Mouse (Mus musculus): ENCODE results near the gene Pgd. TPM values are rescaled to one million over a fixed set of nuclear protein-coding genes. Genes with fewer than 3 reads are reported as not detected.

The Pgd gene
- polyA plus RNA-seq, 1 experiment from 2014 or later = 78.2 TPM

DNA sequence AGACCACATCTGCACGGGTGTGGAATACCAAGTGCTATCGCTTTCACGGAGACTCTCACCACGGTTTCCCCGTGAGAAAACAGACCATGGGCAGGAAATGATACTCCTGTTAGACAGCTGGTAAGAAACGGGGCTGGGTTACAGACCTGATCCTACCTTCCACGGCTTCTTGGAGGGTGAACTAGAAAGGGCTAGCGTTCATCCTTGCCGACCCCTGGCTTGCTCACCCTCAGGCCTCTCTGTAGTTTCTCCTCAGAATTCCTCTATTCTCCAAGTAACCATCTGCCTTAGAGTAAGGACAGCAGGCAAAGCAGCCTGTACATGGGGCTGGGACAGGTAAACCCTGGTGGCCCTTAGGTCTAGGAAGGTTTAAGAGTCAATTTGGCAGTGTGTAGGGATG, 17.4 kb downstream of the Pgd start:
- no peak overlapping the region for H3K27ac ChIP-seq (ENCODE audit: low read length)

DNA sequence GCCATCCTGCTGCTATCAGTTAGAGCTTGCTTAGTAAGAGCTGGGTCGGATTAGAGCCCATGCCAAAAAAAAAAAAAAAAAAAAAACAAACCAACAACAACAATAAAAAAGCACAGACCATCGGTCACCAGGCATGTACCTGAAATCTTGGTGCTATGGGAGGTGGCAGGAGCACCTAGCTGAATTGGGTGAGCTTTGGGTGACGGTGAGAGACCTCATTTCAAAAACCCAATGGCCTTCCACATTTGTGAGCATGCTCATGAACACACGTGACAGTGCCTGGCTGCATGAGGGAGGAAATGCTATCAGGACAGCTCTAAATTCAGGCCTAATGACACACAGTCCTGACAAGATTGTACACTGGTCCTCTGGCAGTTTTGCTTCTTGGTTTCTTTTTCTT, 18.5 kb downstream of the Pgd start:
- Histone ChIP-seq H3K27me3 (ENCODE audit: control insufficient read depth, insufficient read depth, low read length) (no peaks in the 10 kb centered on the region), H3K4me3 (ENCODE audit: low read length) (no peak overlapping the region), H3K36me3 (ENCODE audit: control insufficient read depth, insufficient read depth) (peaks cover 22% of the 10 kb centered on the region), H3K4me2 (ENCODE audit: low read depth, low read length) (no peak overlapping the region), H3K27ac (ENCODE audit: low read length) (no peak overlapping the region), H3K4me1 (ENCODE audit: control insufficient read depth, insufficient read depth, low read length) (no peaks in the 10 kb centered on the region), H3K9me3 (replicated peaks; ENCODE audit: control insufficient read depth, low read length) (no peaks in the 10 kb centered on the region), H3K9ac (ENCODE audit: low read length) (no peak overlapping the region)
- no peak for ATAC-seq (replicated peaks; ENCODE audit: extremely low read depth, insufficient read depth, low FRiP score)
- WGBS = 66% methylated on average over 4 of the region's 4 CpGs

More for the DNA sequence above, 17.4 kb downstream of the Pgd start:
- no peak overlapping the region for H3K4me2 ChIP-seq (ENCODE audit: low read depth, low read length)
- no peak overlapping the region for H3K9ac ChIP-seq (ENCODE audit: low read length)
- no peak for ATAC-seq (replicated peaks; ENCODE audit: extremely low read depth, insufficient read depth, low FRiP score)
- no peak overlapping the region for H3K4me3 ChIP-seq (ENCODE audit: low read length)
- H3K4me1 ChIP-seq (ENCODE audit: control insufficient read depth, insufficient read depth, low read length) = no peaks in the 10 kb centered on the region
- no peaks in the 10 kb centered on the region for H3K27me3 ChIP-seq (ENCODE audit: control insufficient read depth, insufficient read depth, low read length)
- H3K36me3 ChIP-seq (ENCODE audit: control insufficient read depth, insufficient read depth) = peaks cover 32% of the 10 kb centered on the region
- H3K9me3 ChIP-seq (replicated peaks; ENCODE audit: control insufficient read depth, low read length) = no peaks in the 10 kb centered on the region
- 84% methylated on average over 9 of the region's 9 CpGs for WGBS

DNA sequence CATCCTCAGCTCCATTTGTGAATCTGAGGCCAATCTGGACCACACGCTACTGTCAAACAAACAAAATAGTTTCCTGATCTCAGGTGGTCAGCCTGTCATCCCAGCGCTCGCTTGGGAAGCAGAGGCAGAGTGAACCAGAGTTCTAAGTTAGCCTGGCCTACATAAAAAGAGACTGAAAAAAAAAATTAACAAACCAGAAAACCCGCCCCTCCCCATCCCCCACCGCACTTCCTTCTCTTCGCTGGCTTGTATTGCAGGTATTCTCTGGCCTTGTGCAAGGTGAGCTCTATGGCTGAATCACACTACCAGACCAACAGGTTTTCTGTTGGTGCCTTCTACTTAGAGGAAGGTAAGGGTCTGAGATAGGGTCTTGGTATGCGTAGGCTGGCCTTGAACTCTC, 19.0 kb downstream of the Pgd start:
- 79% methylated on average over 7 of the region's 7 CpGs for WGBS
- Histone ChIP-seq H3K4me1 (ENCODE audit: control insufficient read depth, insufficient read depth, low read length) (no peaks in the 10 kb centered on the region), H3K9me3 (replicated peaks; ENCODE audit: control insufficient read depth, low read length) (no peaks in the 10 kb centered on the region), H3K4me3 (ENCODE audit: low read length) (no peak overlapping the region), H3K27me3 (ENCODE audit: control insufficient read depth, insufficient read depth, low read length) (no peaks in the 10 kb centered on the region), H3K9ac (ENCODE audit: low read length) (no peak overlapping the region), H3K36me3 (ENCODE audit: control insufficient read depth, insufficient read depth) (peaks cover 17% of the 10 kb centered on the region), H3K27ac (ENCODE audit: low read length) (no peak overlapping the region), H3K4me2 (ENCODE audit: low read depth, low read length) (no peak overlapping the region)
- no peak for ATAC-seq (replicated peaks; ENCODE audit: extremely low read depth, insufficient read depth, low FRiP score)

DNA sequence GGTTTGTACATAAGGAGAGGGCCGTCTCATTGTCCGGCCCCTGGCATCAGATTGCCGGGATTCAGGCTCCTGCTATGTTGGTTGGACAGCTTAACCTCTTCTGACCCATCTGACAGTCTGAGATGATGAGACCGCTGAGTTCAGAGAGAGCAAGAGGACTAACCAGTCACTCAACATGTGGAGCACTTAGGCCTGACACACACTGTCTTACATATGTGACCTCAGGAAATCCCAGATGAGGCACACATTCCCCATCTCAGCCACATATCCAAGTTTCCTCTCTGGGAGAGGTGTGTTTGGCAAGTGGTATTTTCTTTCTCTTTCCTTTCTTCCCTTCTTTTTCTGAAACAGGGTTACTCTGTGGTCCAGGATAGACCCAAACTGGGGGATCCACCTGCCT, 21.4 kb downstream of the Pgd start:
- Histone ChIP-seq H3K27ac (ENCODE audit: low read length) (no peak overlapping the region), H3K9ac (ENCODE audit: low read length) (no peak overlapping the region), H3K4me2 (ENCODE audit: low read depth, low read length) (no peak overlapping the region), H3K9me3 (replicated peaks; ENCODE audit: control insufficient read depth, low read length) (no peaks in the 10 kb centered on the region), H3K36me3 (ENCODE audit: control insufficient read depth, insufficient read depth) (no peaks in the 10 kb centered on the region), H3K4me1 (ENCODE audit: control insufficient read depth, insufficient read depth, low read length) (no peaks in the 10 kb centered on the region), H3K4me3 (ENCODE audit: low read length) (no peak overlapping the region), H3K27me3 (ENCODE audit: control insufficient read depth, insufficient read depth, low read length) (no peaks in the 10 kb centered on the region)
- ATAC-seq (replicated peaks; ENCODE audit: extremely low read depth, insufficient read depth, low FRiP score) = no peak; the same call in 1 of the 2 replicates
- WGBS = 77% methylated on average over 4 of the region's 4 CpGs

DNA sequence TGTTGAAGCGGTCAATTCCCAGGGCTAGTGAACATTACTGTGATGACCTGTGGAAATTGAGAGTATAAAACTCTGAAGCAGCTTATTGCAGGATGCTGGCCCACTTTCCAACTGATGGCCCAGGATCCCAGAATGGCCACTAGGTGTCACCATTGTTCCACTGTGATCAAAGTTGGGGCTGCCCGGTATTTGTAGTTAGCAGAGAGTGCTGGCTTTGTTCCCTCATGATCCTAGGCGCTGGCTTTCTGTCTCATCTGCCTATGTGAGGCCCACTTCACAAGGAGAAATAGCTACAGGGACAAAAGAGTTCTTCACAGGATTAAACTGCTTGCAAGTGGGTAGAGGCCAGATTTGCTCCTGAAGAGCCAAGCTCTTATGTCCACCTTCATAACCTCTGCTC, 22.1 kb downstream of the Pgd start:
- no peak overlapping the region for H3K9ac ChIP-seq (ENCODE audit: low read length)
- 2% methylated on average over 3 of the region's 3 CpGs for WGBS

DNA sequence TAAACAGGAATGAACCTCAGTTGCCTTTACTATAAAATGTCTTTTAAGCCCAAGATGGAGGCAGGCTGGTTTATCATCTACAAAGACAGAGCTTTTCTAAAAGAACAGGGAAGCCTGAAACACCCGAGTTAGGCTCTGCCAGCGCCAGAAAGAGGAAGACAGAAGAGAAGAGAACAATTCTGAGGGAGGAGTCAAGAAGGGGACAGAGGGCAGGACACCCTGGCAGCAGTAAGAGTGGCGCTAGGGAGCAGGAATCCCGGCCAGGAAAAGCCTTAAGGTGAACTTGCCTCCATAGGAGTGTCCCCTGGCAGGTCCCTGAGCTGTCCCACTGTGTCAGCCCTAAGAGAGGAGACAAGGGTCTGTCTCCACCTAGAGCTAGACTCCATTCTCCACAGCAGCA, 23.0 kb downstream of the Pgd start:
- H3K4me3 ChIP-seq (ENCODE audit: low read length) = no peak overlapping the region
- no peak overlapping the region for H3K27ac ChIP-seq (ENCODE audit: low read length)
- H3K27me3 ChIP-seq (ENCODE audit: control insufficient read depth, insufficient read depth, low read length) = no peaks in the 10 kb centered on the region
- no peak for ATAC-seq (replicated peaks; ENCODE audit: extremely low read depth, insufficient read depth, low FRiP score)
- 24% methylated on average over 4 of the region's 4 CpGs for whole genome bisulfite sequencing
- H3K4me2 ChIP-seq (ENCODE audit: low read depth, low read length) = no peak overlapping the region
- no peak overlapping the region for H3K9ac ChIP-seq (ENCODE audit: low read length)
- no peaks in the 10 kb centered on the region for H3K4me1 ChIP-seq (ENCODE audit: control insufficient read depth, insufficient read depth, low read length)
- H3K36me3 ChIP-seq (ENCODE audit: control insufficient read depth, insufficient read depth) = no peaks in the 10 kb centered on the region
- H3K9me3 ChIP-seq (replicated peaks; ENCODE audit: control insufficient read depth, low read length) = no peaks in the 10 kb centered on the region

More for the DNA sequence above, 22.1 kb downstream of the Pgd start:
- ATAC-seq (replicated peaks; ENCODE audit: extremely low read depth, insufficient read depth, low FRiP score) = peak; percentile 72
- Histone ChIP-seq H3K4me3 (ENCODE audit: low read length) (no peak overlapping the region), H3K36me3 (ENCODE audit: control insufficient read depth, insufficient read depth) (no peaks in the 10 kb centered on the region), H3K9me3 (replicated peaks; ENCODE audit: control insufficient read depth, low read length) (no peaks in the 10 kb centered on the region), H3K4me2 (ENCODE audit: low read depth, low read length) (no peak overlapping the region), H3K27me3 (ENCODE audit: control insufficient read depth, insufficient read depth, low read length) (no peaks in the 10 kb centered on the region), H3K4me1 (ENCODE audit: control insufficient read depth, insufficient read depth, low read length) (no peaks in the 10 kb centered on the region), H3K27ac (ENCODE audit: low read length) (no peak overlapping the region)

DNA sequence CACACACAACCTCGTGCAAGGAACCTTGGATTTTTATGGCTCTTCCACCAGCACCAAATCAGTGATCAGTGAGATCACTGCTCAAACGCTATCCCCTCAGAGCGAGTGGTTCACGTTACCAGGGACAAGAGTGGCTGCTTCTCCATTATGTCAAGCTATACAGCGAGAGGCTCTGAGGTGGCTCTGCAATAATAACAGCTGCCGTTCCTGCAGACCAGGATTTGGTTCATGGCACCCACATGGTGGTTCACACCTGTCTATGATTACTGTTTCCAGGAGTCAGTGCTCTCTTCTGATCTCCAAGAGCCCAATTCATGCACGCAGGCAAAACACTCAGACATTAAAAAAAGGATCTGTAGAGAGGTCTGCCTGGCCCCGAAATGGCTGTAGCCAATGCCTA, 28.1 kb downstream of the Pgd start:
- Histone ChIP-seq H3K27me3 (ENCODE audit: control insufficient read depth, insufficient read depth, low read length) (no peaks in the 10 kb centered on the region), H3K4me1 (ENCODE audit: control insufficient read depth, insufficient read depth, low read length) (0 out of 2 replicates have a peak, but pooled peaks cover 2% of the 10 kb centered on the region), H3K4me2 (ENCODE audit: low read depth, low read length) (no peak overlapping the region), H3K9ac (ENCODE audit: low read length) (no peak overlapping the region), H3K4me3 (ENCODE audit: low read length) (no peak overlapping the region), H3K36me3 (ENCODE audit: control insufficient read depth, insufficient read depth) (no peaks in the 10 kb centered on the region), H3K9me3 (replicated peaks; ENCODE audit: control insufficient read depth, low read length) (no peaks in the 10 kb centered on the region), H3K27ac (ENCODE audit: low read length) (no peak overlapping the region)
- no peak for ATAC-seq (replicated peaks; ENCODE audit: extremely low read depth, insufficient read depth, low FRiP score)
- 79% methylated on average over 8 of the region's 8 CpGs for WGBS

DNA sequence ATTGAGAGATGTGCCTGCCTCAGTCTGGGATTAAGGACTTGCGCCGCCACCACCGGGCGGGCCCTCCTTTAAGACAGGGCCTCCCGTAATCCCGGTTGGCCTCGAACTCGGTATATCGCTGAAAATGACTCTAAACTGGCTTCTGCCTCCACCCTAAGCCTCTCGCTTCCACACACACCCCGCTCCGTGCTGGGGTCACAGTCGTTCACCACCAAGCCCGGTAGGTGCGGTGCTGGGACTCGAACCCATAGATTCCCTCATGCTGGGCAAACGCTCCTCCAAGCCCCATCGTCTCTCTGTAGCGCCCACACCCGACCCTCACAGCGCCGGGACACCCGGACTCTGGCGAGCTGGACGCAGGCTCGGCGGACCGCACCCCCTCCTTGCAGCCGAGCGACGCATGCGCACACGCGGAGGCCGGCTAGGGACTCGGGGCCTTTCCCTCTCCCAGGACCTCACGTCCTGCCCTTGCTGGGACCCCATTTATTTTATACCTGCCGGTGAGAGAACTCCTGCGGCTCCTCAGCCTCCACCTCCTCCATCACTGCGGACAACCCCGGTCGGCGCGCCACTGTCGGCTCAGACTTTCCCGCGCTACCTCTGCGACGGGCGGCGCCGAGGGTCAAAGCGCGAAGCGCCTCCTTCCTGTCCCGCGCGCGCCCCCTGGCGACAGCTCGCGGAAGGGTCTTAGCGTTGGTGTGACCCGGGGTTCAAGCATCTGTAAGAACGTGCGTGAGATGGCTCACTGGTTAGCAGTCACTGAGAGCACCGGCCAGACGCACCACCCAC, 29.4 kb downstream of the Pgd start, which contains the start of gene Cenps:
Gene Cenps, minus strand, starts transcription at position 648 of the 789 bp plus-strand sequence.
- Histone ChIP-seq H3K36me3 (ENCODE audit: control insufficient read depth, insufficient read depth) (no peaks in the 10 kb centered on the region), H3K9ac (ENCODE audit: low read length) (peak within 1 kb of the TSS; percentile 88), H3K4me2 (ENCODE audit: low read depth, low read length) (peak within 1 kb of the TSS; percentile 89), H3K27ac (ENCODE audit: low read length) (peak within 1 kb of the TSS; percentile 87), H3K27me3 (ENCODE audit: control insufficient read depth, insufficient read depth, low read length) (no peaks in the 10 kb centered on the region), H3K9me3 (replicated peaks; ENCODE audit: control insufficient read depth, low read length) (no peaks in the 10 kb centered on the region), H3K4me1 (ENCODE audit: control insufficient read depth, insufficient read depth, low read length) (0 out of 2 replicates have a peak, but pooled peaks cover 2% of the 10 kb centered on the region), H3K4me3 (ENCODE audit: low read length) (peak within 1 kb of the TSS; percentile 77)
- ATAC-seq (replicated peaks; ENCODE audit: extremely low read depth, insufficient read depth, low FRiP score) = peak; percentile 93
- 2% methylated on average over 68 of the region's 68 CpGs for WGBS

DNA sequence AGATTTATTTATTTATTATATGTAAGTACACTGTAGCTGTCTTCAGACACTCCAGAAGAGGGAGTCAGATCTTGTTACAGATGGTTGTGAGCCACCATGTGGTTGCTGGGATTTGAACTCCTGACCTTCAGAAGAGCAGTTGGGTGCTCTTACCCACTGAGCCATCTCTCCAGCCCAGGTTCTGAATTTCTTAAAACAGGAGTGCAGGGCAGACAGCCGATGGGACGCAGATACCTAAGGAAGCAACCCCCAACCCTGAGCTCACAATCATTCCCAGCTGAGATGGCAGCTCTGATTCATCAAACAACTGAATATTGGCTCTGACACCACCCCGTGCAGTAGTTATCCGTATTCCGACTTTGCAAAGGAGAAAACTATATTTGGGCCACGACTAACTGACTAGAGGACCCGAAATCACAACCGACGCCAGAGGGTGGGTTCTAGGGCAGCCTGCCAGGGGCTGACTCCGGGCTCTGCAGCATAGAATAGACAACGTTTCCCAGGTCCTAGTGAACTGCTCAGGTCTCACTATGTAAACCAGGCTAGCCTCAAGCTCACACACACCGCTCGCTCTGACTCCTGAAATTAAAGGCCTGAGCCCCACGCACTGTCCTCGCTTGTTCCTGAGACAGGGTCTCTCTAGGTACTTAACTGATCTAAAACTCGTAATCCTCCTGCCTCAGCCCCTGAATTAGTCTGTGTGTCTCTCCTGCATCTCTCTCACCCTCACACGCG, 30.3 kb downstream of the Pgd start:
- Histone ChIP-seq H3K9me3 (replicated peaks; ENCODE audit: control insufficient read depth, low read length) (no peaks in the 10 kb centered on the region), H3K9ac (ENCODE audit: low read length) (peak overlapping the region; percentile 88), H3K36me3 (ENCODE audit: control insufficient read depth, insufficient read depth) (no peaks in the 10 kb centered on the region), H3K27ac (ENCODE audit: low read length) (no peak overlapping the region; the same call in 1 of the 2 replicates), H3K4me2 (ENCODE audit: low read depth, low read length) (peak overlapping the region; percentile 89), H3K4me1 (ENCODE audit: control insufficient read depth, insufficient read depth, low read length) (0 out of 2 replicates have a peak, but pooled peaks cover 2% of the 10 kb centered on the region), H3K4me3 (ENCODE audit: low read length) (peak overlapping the region; percentile 77), H3K27me3 (ENCODE audit: control insufficient read depth, insufficient read depth, low read length) (no peaks in the 10 kb centered on the region)
- WGBS = 63% methylated on average over 18 of the region's 18 CpGs
- no peak for ATAC-seq (replicated peaks; ENCODE audit: extremely low read depth, insufficient read depth, low FRiP score)

Data from heart, embryonic 16.5 days (tissue).